Mouse (Mus musculus) stomach, embryonic 14.5 days (tissue): ENCODE measurements at regions not wholly inside any gene's neighbourhood (a gene's known extent, or its start where the extent isn't known, plus 50 kb on each side); places are given as distances from the start of the nearest gene placed in this dataset.

Experiments used
- ATAC-seq: fragments of 200-750 bp; cut with Nextera tagmentation; 2 replicates; pipeline ENCODE4 v1.8.0; 2017; ENCODE audit warnings: low read depth, moderate TSS enrichment; ENCODE audit not compliant: insufficient number of reproducible peaks, insufficient read depth, low FRiP score
- H3K27ac ChIP-seq: fragments of 300-500 bp; sonication (generic); 2 replicates; pipeline ENCODE4 v1.5.1; 2014; ENCODE audit warnings: mild to moderate bottlenecking, low read length, moderate library complexity, mixed read lengths
- H3K27me3 ChIP-seq: fragments of 300-500 bp; sonication (generic); 2 replicates; pipeline ENCODE4 v1.6.1; 2014; ENCODE audit warnings: low read length, control low read depth, mixed read lengths; ENCODE audit not compliant: control insufficient read depth, insufficient read depth
- H3K36me3 ChIP-seq: fragments of 300-500 bp; sonication (generic); 2 replicates; pipeline ENCODE4 v1.6.1; 2014; ENCODE audit warnings: mild to moderate bottlenecking, control low read depth, low read length, moderate library complexity, mixed read lengths; ENCODE audit not compliant: control insufficient read depth, insufficient read depth
- H3K4me1 ChIP-seq: fragments of 300-500 bp; sonication (generic); 2 replicates; pipeline ENCODE4 v1.6.1; 2014; ENCODE audit warnings: low read length, control low read depth, mixed read lengths; ENCODE audit not compliant: control insufficient read depth, insufficient read depth
- H3K4me2 ChIP-seq: fragments of 300-500 bp; sonication (generic); replicated peaks from 2 replicates; pipeline ENCODE4 v1.6.1; 2014; ENCODE audit warnings: low read depth, low read length, control low read depth
- H3K4me3 ChIP-seq: fragments of 300-500 bp; sonication (generic); 2 replicates; pipeline ENCODE4 v1.5.1; 2014; ENCODE audit warnings: low read depth, low read length, control low read depth
- H3K9ac ChIP-seq: fragments of 300-500 bp; sonication (generic); replicated peaks from 2 replicates; pipeline ENCODE4 v1.6.1; 2014; ENCODE audit warnings: low read depth, mild to moderate bottlenecking, control low read depth, low read length, moderate library complexity, mixed read lengths
- H3K9me3 ChIP-seq: fragments of 300-500 bp; sonication (generic); 2 replicates; pipeline ENCODE4 v1.6.1; 2016; ENCODE audit warnings: low read depth, low read length, control low read depth; ENCODE audit not compliant: control insufficient read depth
- WGBS: fragments of 180-500 bp; shearing (Covaris S2); extraction: QIAGEN DNeasy Blood & Tissue Kit; methylation state at CpG from one replicate; pipeline ENCODE4 v1.1.7; 2014; 5-methylcytosine and 5-hydroxymethylcytosine counted together

- Histone ChIP-seq H3K4me3 (no peak overlapping the region), H3K27ac (no peak overlapping the region), H3K4me1 (no peaks in the 10 kb centered on the region), H3K9me3 (no peaks in the 10 kb centered on the region), H3K9ac (no peak overlapping the region), H3K4me2 (no peak overlapping the region), H3K36me3 (no peaks in the 10 kb centered on the region), H3K27me3 (no peaks in the 10 kb centered on the region)
- WGBS = 86% methylated on average over 4 of the region's 4 CpGs
- ATAC-seq = no peak
Observed at GRCm38 (mm10) chr4:55978539-55978938, 446.3 kb upstream of the Klf4 start.

GRCm38 (mm10) chr4:55976265-55976664 lies 444.0 kb upstream of the Klf4 start:
- Histone ChIP-seq H3K9ac (no peak overlapping the region), H3K4me3 (no peak overlapping the region), H3K36me3 (no peaks in the 10 kb centered on the region), H3K9me3 (no peaks in the 10 kb centered on the region), H3K27ac (no peak overlapping the region), H3K4me1 (no peaks in the 10 kb centered on the region), H3K4me2 (no peak overlapping the region), H3K27me3 (no peaks in the 10 kb centered on the region)
- WGBS = 76% methylated on average over 2 of the region's 2 CpGs
- ATAC-seq = no peak

GRCm38 (mm10) chr4:55973706-55974105 lies 441.4 kb upstream of the Klf4 start:
- Histone ChIP-seq H3K9me3 (no peaks in the 10 kb centered on the region), H3K27me3 (no peaks in the 10 kb centered on the region), H3K4me2 (no peak overlapping the region), H3K4me3 (no peak overlapping the region), H3K9ac (no peak overlapping the region), H3K27ac (no peak overlapping the region), H3K4me1 (no peaks in the 10 kb centered on the region), H3K36me3 (no peaks in the 10 kb centered on the region)
- 64% methylated on average over 1 of the region's 1 CpGs for WGBS
- ATAC-seq = no peak

GRCm38 (mm10) chr4:55972235-55972819 lies 440.1 kb upstream of the Klf4 start:
- Histone ChIP-seq H3K9ac (no peak overlapping the region), H3K9me3 (no peaks in the 10 kb centered on the region), H3K4me3 (no peak overlapping the region), H3K27ac (peak overlapping the region; percentile 70; the same call in 1 of the 2 replicates), H3K27me3 (no peaks in the 10 kb centered on the region), H3K4me2 (no peak overlapping the region), H3K4me1 (no peaks in the 10 kb centered on the region), H3K36me3 (no peaks in the 10 kb centered on the region)
- 37% methylated on average over 7 of the region's 7 CpGs for WGBS
- peak; percentile 58; the same call in 1 of the 2 replicates for ATAC-seq

- H3K9ac ChIP-seq = no peak overlapping the region
- H3K9me3 ChIP-seq = no peaks in the 10 kb centered on the region
- H3K27me3 ChIP-seq = no peaks in the 10 kb centered on the region
- H3K36me3 ChIP-seq = no peaks in the 10 kb centered on the region
- H3K4me3 ChIP-seq = no peak overlapping the region
- no peak for ATAC-seq
- 83% methylated on average over 1 of the region's 1 CpGs for WGBS
- H3K4me2 ChIP-seq = no peak overlapping the region
- no peak overlapping the region for H3K27ac ChIP-seq
- H3K4me1 ChIP-seq = no peaks in the 10 kb centered on the region
Observed at GRCm38 (mm10) chr4:55960063-55960462, 427.8 kb upstream of the Klf4 start.

- Histone ChIP-seq H3K9me3 (no peaks in the 10 kb centered on the region), H3K4me3 (no peak overlapping the region), H3K27ac (no peak overlapping the region), H3K4me2 (no peak overlapping the region), H3K9ac (no peak overlapping the region), H3K36me3 (no peaks in the 10 kb centered on the region), H3K4me1 (no peaks in the 10 kb centered on the region), H3K27me3 (no peaks in the 10 kb centered on the region)
- no peak for ATAC-seq
- WGBS = 93% methylated on average over 1 of the region's 1 CpGs
Observed at GRCm38 (mm10) chr4:55953701-55954100, 421.4 kb upstream of the Klf4 start.

GRCm38 (mm10) chr4:55952220-55952619 lies 420.0 kb upstream of the Klf4 start:
- Histone ChIP-seq H3K4me1 (no peaks in the 10 kb centered on the region), H3K4me2 (no peak overlapping the region), H3K9ac (no peak overlapping the region), H3K36me3 (no peaks in the 10 kb centered on the region), H3K4me3 (no peak overlapping the region), H3K27ac (no peak overlapping the region), H3K27me3 (no peaks in the 10 kb centered on the region), H3K9me3 (no peaks in the 10 kb centered on the region)
- 71% methylated on average over 3 of the region's 3 CpGs for WGBS
- no peak for ATAC-seq

- Histone ChIP-seq H3K27me3 (no peaks in the 10 kb centered on the region), H3K9me3 (no peaks in the 10 kb centered on the region), H3K27ac (no peak overlapping the region), H3K4me1 (no peaks in the 10 kb centered on the region), H3K4me3 (no peak overlapping the region), H3K9ac (no peak overlapping the region), H3K36me3 (no peaks in the 10 kb centered on the region), H3K4me2 (no peak overlapping the region)
- 63% methylated on average over 1 of the region's 1 CpGs for WGBS
- no peak for ATAC-seq
Observed at GRCm38 (mm10) chr4:55941423-55941822, 409.2 kb upstream of the Klf4 start.

GRCm38 (mm10) chr4:55938383-55938782 lies 406.1 kb upstream of the Klf4 start:
- no peak overlapping the region for H3K4me3 ChIP-seq
- 40% methylated on average over 4 of the region's 4 CpGs for WGBS
- no peak for ATAC-seq
- no peak overlapping the region for H3K27ac ChIP-seq
- no peak overlapping the region for H3K4me2 ChIP-seq
- no peaks in the 10 kb centered on the region for H3K36me3 ChIP-seq
- H3K9me3 ChIP-seq = no peaks in the 10 kb centered on the region
- no peak overlapping the region for H3K9ac ChIP-seq
- H3K4me1 ChIP-seq = no peaks in the 10 kb centered on the region
- no peaks in the 10 kb centered on the region for H3K27me3 ChIP-seq
